Mouse (Mus musculus) liver, embryonic 14.5 days (tissue): Measurements from ENCODE around the gene Ddx27. TPM values are rescaled to one million over a fixed set of nuclear protein-coding genes. Genes with fewer than 3 reads are reported as not detected.

Experiments
- ATAC-seq: fragments of 200-750 bp; cut with Nextera tagmentation; 2 replicates; pipeline ENCODE4 v1.8.0; 2017; ENCODE audit warnings: moderate number of reproducible peaks, mild to moderate bottlenecking, moderate library complexity; ENCODE audit not compliant: insufficient read depth
- DNase-seq, 3 experiments: peaks; one replicate each; pipeline ENCODE4 v3.0.0-alpha.2; 2012 to 2013; ENCODE audit warnings: low read depth in 3 of 3, low spot score in 3 of 3
- H3K27ac ChIP-seq: fragments of 300-500 bp; sonication (generic); 2 replicates; pipeline ENCODE4 v1.5.1; 2014; ENCODE audit warnings: moderate library complexity, mild to moderate bottlenecking, control low read depth, inconsistent platforms
- H3K27me3 ChIP-seq: fragments of 300-500 bp; sonication (generic); 2 replicates; pipeline ENCODE4 v1.6.1; 2014; ENCODE audit warnings: mild to moderate bottlenecking, low read length, moderate library complexity; ENCODE audit not compliant: control insufficient read depth, insufficient read depth
- H3K36me3 ChIP-seq: fragments of 300-500 bp; sonication (generic); replicated peaks from 2 replicates; pipeline ENCODE4 v1.6.1; 2014; ENCODE audit warnings: low read depth; ENCODE audit not compliant: control insufficient read depth, insufficient read depth
- H3K4me1 ChIP-seq, 2 experiments: fragments of 200-500 bp in 1 of 2; fragments of 300-500 bp in 1 of 2; sonication (generic) in 1 of 2; replicated peaks; 2 replicates each; pipeline ENCODE4 v1.6.1; 2012 to 2014; ENCODE audit warnings: antibody characterized with exemption in 1 of 2, inconsistent platforms in 1 of 2, low read length in 1 of 2; ENCODE audit not compliant: control insufficient read depth in 2 of 2, insufficient read depth in 2 of 2
- H3K4me2 ChIP-seq: fragments of 300-500 bp; sonication (generic); 2 replicates; pipeline ENCODE4 v1.6.1; 2014; ENCODE audit warnings: low read depth, mild to moderate bottlenecking, control low read depth, moderate library complexity
- H3K4me3 ChIP-seq, 2 experiments: fragments of 200-500 bp in 1 of 2; fragments of 300-500 bp in 1 of 2; sonication (generic) in 1 of 2; 2 replicates each; pipeline ENCODE4 v1.5.1; 2012 to 2014; ENCODE audit warnings: low read depth in 2 of 2, low read length in 2 of 2, mild to moderate bottlenecking in 2 of 2, control low read depth in 1 of 2, inconsistent platforms in 1 of 2, moderate library complexity in 1 of 2; ENCODE audit not compliant: insufficient read depth in 1 of 2
- H3K9ac ChIP-seq: fragments of 300-500 bp; sonication (generic); replicated peaks from 2 replicates; pipeline ENCODE4 v1.6.1; 2014; ENCODE audit warnings: mild to moderate bottlenecking, control low read depth, moderate library complexity
- H3K9me3 ChIP-seq: fragments of 300-500 bp; sonication (generic); 2 replicates; pipeline ENCODE4 v1.6.1; 2016; ENCODE audit warnings: low read length, mixed read lengths; ENCODE audit not compliant: control insufficient read depth
- CTCF ChIP-seq: IDR thresholded peaks from 2 replicates; pipeline ENCODE4 v1.5.1; 2016; ENCODE audit warnings: antibody characterized with exemption, low read depth, control low read depth
- EP300 ChIP-seq: IDR thresholded peaks from 2 replicates; pipeline ENCODE4 v1.6.1; 2016; ENCODE audit warnings: antibody characterized with exemption, low read depth
- WGBS: fragments of 180-500 bp; shearing (Covaris S2); extraction: QIAGEN DNeasy Blood & Tissue Kit; methylation state at CpG from one replicate; pipeline ENCODE4 v1.1.7; 2014; ENCODE audit not compliant: insufficient replicate concordance; 5-methylcytosine and 5-hydroxymethylcytosine counted together
- polyA plus RNA-seq, 2 experiments: library from polyadenylated mRNA; depleted of rRNA in 1 of 2; stranded (reverse) in 1 of 2; unstranded in 1 of 2; fragments of >200 nt; fragmentation: Nextera tagmentation in 1 of 2; extraction: Ambion mirVana in 1 of 2; gene quantifications; 2 replicates each; pipeline versions ENCODE4 v1.2.1 to v1.2.3; 2012 to 2014

Ddx27 gene
- polyA plus RNA-seq, 2 experiments = 26.5 to 39.5 TPM

DNA sequence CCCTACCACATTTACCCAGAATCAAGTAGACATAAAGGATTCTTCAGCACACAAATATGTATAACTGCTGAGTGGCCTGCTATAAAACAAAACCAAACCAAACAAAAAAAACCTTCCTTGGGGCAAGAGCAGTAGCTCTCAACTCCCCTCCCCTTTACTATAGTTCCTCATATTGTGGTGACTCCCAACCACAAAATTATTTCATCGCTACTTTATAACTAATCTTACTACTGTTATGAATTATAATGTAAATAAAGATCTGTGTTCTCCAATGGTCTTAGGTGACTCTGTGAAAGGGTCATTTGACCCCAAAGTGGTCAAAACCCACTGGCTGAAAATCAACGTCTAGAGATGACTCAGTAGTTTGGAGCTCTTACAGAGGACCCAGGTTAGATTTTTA lies 34.8 kb upstream of the Ddx27 start:
- DNase-seq (no peak), ATAC-seq (no peak)
- H3K36me3 ChIP-seq = no peaks in the 10 kb centered on the region
- H3K4me2 ChIP-seq = no peak overlapping the region
- no peaks in the 10 kb centered on the region for H3K27me3 ChIP-seq
- no peak overlapping the region for H3K4me3 ChIP-seq
- no peak overlapping the region for H3K27ac ChIP-seq
- H3K9ac ChIP-seq = no peak overlapping the region
- peaks cover 14 to 22% of the 10 kb centered on the region in 2 experiments for H3K4me1 ChIP-seq
- 32% methylated on average over 2 of the region's 2 CpGs for WGBS
- H3K9me3 ChIP-seq = no peaks in the 10 kb centered on the region
- TF ChIP-seq EP300 = no peak
- no peak for TF ChIP-seq CTCF

DNA sequence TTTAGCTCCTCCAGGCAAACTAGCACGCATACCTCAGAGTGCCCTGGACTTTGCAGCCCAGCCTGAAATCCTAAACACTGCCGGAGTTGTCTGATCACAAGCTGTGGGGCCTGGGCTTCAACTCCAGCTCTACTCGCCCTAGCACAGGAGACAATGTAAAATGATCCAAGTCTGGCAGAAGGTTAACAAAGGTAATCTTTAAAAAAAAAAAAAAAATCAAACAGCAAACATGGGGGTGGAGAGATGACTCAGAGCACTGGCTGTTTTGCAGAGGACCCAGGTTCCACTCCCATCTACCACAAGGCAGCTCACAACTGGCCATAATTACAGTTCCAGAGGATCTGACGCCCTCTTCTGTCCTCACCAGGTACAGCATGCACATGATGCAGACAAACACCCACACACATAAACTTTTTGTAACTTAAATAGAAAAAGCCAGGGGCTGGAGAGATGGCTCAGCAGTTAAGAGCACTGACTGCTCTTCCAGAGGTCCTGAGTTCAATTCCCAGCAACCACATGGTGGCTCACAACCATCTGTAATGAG lies 31.6 kb upstream of the Ddx27 start:
- no peak for ATAC-seq
- no peaks in the 10 kb centered on the region; a peak in 1 of 4 replicates for H3K4me1 ChIP-seq

DNA sequence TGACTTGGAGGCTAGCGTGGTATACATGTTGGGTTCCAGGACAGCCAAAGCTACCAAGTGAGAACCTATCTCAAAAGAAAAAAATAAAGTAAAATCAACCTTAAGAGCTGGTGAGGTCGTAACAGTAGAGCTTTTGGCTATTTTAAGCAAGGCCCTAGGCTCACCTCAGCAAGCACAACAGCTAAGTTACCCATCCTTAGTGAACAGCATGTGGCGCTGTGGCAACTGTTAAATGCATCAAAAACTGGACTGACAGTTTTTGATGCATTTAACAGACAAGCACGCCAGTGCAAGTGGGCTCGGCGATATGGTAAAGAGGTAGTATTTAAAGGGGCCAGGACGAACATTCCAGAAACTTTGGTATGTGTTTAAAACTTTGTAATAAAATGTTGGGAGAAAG lies 24.1 kb upstream of the Ddx27 start:
- Histone ChIP-seq H3K27me3 (no peaks in the 10 kb centered on the region), H3K9me3 (no peaks in the 10 kb centered on the region), H3K36me3 (no peaks in the 10 kb centered on the region), H3K4me2 (no peak overlapping the region; the same call in 1 of the 2 replicates), H3K9ac (0 out of 2 replicates have a peak overlapping the region, but pooled peaks have one; percentile 10), H3K27ac (no peak overlapping the region), H3K4me1 (peaks cover 25 to 34% of the 10 kb centered on the region in 2 experiments), H3K4me3 (no peak overlapping the region)
- no peak for ATAC-seq
- TF ChIP-seq CTCF (peak; percentile 44), EP300 (no peak)
- WGBS = 45% methylated on average over 7 of the region's 7 CpGs
- DNase-seq = no peak

More for the DNA sequence above, 31.6 kb upstream of the Ddx27 start:
- TF ChIP-seq EP300 (no peak), CTCF (peak; percentile 35)
- DNase-seq = no peak
- no peaks in the 10 kb centered on the region for H3K27me3 ChIP-seq
- no peaks in the 10 kb centered on the region for H3K9me3 ChIP-seq
- no peak overlapping the region for H3K27ac ChIP-seq
- H3K36me3 ChIP-seq = no peaks in the 10 kb centered on the region
- H3K9ac ChIP-seq = no peak overlapping the region
- 71% methylated on average over 4 of the region's 4 CpGs for WGBS
- H3K4me2 ChIP-seq = no peak overlapping the region
- no peak overlapping the region for H3K4me3 ChIP-seq

DNA sequence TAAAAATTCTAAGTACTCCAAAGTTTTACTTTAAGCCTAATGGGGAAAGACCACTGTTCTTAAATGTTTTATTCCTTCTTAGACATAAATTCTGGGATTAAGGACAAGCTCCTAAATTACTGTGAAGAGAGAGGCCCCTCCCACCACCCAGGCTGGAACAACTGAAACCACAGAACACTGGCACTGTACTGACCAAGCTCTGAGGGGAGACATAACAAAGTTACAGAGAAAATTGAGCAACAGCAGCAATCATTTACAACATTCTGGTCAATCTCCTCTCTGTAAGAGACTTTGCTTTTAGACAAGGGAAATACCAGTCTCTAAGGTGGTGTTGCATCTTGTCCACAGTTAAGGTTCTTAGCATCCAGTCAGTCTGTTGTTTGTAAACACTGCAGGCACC lies 23.0 kb upstream of the Ddx27 start:
- no peak for TF ChIP-seq CTCF
- no peak for TF ChIP-seq EP300
- Histone ChIP-seq H3K4me3 (no peak overlapping the region), H3K4me1 (peaks cover 25 to 37% of the 10 kb centered on the region in 2 experiments), H3K4me2 (no peak overlapping the region; the same call in 1 of the 2 replicates), H3K9me3 (no peaks in the 10 kb centered on the region), H3K9ac (no peak overlapping the region), H3K27ac (no peak overlapping the region), H3K27me3 (no peaks in the 10 kb centered on the region), H3K36me3 (no peaks in the 10 kb centered on the region)
- DNase-seq (no peak), ATAC-seq (no peak)

DNA sequence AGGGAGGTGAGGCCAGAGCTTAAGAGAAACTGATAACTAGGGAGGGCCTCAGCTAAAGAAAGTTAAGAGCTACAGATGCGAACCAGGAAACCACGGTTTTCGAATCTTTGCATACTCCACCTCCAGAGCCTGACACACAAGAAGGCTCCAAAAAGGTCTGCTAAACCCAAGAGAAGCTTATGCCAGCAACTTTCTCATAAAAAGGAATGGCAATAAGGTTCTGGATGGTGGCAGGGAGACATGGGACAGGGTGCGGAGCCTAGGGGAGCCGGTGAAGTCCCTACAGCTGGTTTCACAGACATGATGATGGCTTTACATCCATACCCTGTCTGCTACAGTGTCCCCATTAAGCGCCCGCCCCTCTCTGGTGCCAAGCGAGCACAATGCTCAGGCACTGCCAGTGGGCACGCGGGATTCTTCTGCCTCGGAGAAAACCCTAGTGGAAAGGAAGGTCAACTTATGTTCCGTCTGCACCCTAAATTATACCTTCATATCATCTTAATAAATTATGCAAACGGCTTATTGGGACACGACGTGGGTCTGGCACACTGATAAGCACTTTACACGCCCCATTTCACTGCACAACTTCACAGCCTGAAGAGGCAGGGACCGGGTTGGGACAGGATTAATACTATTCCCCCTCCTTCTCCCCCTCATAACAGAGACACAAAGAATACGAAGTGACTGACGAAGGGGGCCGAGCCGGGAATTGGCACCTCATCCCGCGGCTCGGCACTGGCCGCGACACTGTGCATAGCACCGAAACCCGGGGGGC lies 19.8 kb upstream of the Ddx27 start:
- WGBS = under 1% methylated on average over 28 of the region's 28 CpGs
- peak; percentile 36; the same call in 1 of the 2 replicates for ATAC-seq
- no peaks in the 10 kb centered on the region for H3K9me3 ChIP-seq
- peaks cover 25 to 37% of the 10 kb centered on the region in 2 experiments for H3K4me1 ChIP-seq
- H3K36me3 ChIP-seq = no peaks in the 10 kb centered on the region
- DNase-seq = peak in 1 of 3 experiments; percentile 52
- H3K9ac ChIP-seq = peak overlapping the region; percentile 94
- TF ChIP-seq EP300 (no peak), CTCF (no peak)
- H3K27ac ChIP-seq = peak overlapping the region; percentile 79
- peak overlapping the region; percentile 97 for H3K4me2 ChIP-seq
- H3K27me3 ChIP-seq = no peaks in the 10 kb centered on the region
- peak overlapping the region; percentile 81 to 93 for H3K4me3 ChIP-seq
